Mouse (Mus musculus) liver, embryonic 16.5 days (tissue): ENCODE measurements around the gene Mrpl34. TPM values are rescaled to one million over a fixed set of nuclear protein-coding genes. Genes with fewer than 3 reads are reported as not detected.
"Not testable (repeated sequence)": the region's sequence is repeated elsewhere in the genome, so short reads cannot be mapped to it uniquely, and the experiment has no call there.

Experiments
- ATAC-seq: fragments of 200-750 bp; cut with Nextera tagmentation; 2 replicates; pipeline ENCODE4 v1.8.0; 2017; ENCODE audit warnings: low read depth, mild to moderate bottlenecking, moderate number of reproducible peaks, moderate library complexity
- H3K27ac ChIP-seq: fragments of 300-500 bp; sonication (generic); 2 replicates; pipeline ENCODE4 v1.5.1; 2014; ENCODE audit warnings: mild to moderate bottlenecking, low read length
- H3K27me3 ChIP-seq: fragments of 300-500 bp; sonication (generic); 2 replicates; pipeline ENCODE4 v1.6.1; 2014; ENCODE audit warnings: low read depth, low read length, mixed read lengths; ENCODE audit not compliant: control insufficient read depth, insufficient read depth
- H3K36me3 ChIP-seq: fragments of 300-500 bp; sonication (generic); 2 replicates; pipeline ENCODE4 v1.6.1; 2014; ENCODE audit warnings: mild to moderate bottlenecking; ENCODE audit not compliant: control insufficient read depth, insufficient read depth
- H3K4me1 ChIP-seq: fragments of 300-500 bp; sonication (generic); 2 replicates; pipeline ENCODE4 v1.6.1; 2014; ENCODE audit warnings: low read depth, low read length, mixed read lengths; ENCODE audit not compliant: control insufficient read depth
- H3K4me2 ChIP-seq: fragments of 300-500 bp; sonication (generic); 2 replicates; pipeline ENCODE4 v1.6.1; 2014; ENCODE audit warnings: low read depth, low read length, mixed read lengths
- H3K4me3 ChIP-seq: fragments of 300-500 bp; sonication (generic); 2 replicates; pipeline ENCODE4 v1.5.1; 2014; ENCODE audit warnings: low read depth, mild to moderate bottlenecking, low read length
- H3K9ac ChIP-seq: fragments of 300-500 bp; sonication (generic); 2 replicates; pipeline ENCODE4 v1.6.1; 2014; ENCODE audit warnings: low read depth, low read length
- H3K9me3 ChIP-seq: fragments of 300-500 bp; sonication (generic); replicated peaks from 2 replicates; pipeline ENCODE4 v1.6.1; 2016; ENCODE audit warnings: low read length; ENCODE audit not compliant: control insufficient read depth
- WGBS: fragments of 180-500 bp; shearing (Covaris S2); extraction: QIAGEN DNeasy Blood & Tissue Kit; methylation state at CpG from one replicate; pipeline ENCODE4 v1.1.7; 2014; ENCODE audit not compliant: insufficient replicate concordance; 5-methylcytosine and 5-hydroxymethylcytosine counted together
- polyA plus RNA-seq: library from polyadenylated mRNA; unstranded; fragments of >200 nt; fragmentation: Nextera tagmentation; extraction: Ambion mirVana; gene quantifications from 2 replicates; pipeline ENCODE4 v1.2.1, GENCODE M21; 2015

The Mrpl34 gene
- polyA plus RNA-seq = 87.3 and 88.6 TPM in 2 replicates

DNA sequence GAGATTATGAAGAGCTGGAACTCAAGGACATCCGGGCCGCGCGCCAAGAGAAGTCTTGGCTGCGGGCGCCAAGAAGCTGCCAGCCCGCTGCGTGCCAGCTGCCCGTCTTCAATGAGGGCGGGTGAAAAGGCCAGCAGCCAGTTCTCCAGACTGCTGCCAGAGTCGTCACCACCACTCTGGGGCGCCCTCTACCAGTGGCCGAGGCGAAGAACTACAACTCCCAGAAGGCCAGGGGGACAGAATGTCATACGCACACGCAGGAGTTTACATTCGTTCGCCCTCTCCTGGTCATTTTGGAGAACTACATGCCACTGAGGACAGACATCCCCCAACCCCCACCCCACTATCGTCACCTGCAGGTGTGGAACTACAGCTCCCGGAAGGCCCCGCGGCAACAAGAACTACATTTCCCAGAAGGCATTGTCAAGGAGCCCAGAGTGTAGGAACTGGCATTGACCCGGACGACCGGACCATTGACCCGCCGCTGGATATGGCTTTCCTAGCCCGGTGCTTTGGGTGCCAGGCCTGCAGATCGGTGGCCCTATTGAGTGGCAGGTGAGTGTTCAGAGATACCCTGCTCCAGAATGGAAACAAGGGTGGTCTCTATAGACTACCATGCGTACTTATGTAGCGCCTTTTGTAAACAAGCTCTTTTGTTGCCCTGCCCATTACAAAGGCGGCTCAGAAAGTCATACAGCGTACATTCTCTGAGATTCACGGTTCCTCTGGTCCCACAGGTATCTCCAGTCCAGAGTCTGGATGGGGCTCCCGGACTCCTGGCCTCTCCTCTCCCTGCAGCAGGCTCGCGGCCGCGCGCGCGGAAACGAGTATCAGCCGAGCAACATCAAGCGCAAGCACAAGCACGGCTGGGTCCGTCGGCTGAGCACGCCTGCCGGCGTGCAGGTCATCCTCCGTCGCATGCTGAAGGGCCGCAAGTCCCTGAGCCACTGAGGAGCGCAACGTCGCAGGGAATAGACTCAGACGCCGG lies at the start of gene Mrpl34:
Gene Mrpl34 (plus strand): TSS at position 447 of the 988 bp plus-strand sequence.
- Histone ChIP-seq H3K4me3 (peak within 1 kb of the TSS; percentile 90), H3K9ac (peak within 1 kb of the TSS; percentile 87), H3K36me3 (no peaks in the 10 kb centered on the region; the same call in 1 of the 2 replicates), H3K9me3 (no peaks in the 10 kb centered on the region), H3K27ac (peak within 1 kb of the TSS; percentile 81), H3K4me1 (peaks cover 32% of the 10 kb centered on the region), H3K4me2 (peak within 1 kb of the TSS; percentile 98), H3K27me3 (no peaks in the 10 kb centered on the region)
- under 1% methylated on average over 59 of the region's 59 CpGs for WGBS
- peak; percentile 75 for ATAC-seq

DNA sequence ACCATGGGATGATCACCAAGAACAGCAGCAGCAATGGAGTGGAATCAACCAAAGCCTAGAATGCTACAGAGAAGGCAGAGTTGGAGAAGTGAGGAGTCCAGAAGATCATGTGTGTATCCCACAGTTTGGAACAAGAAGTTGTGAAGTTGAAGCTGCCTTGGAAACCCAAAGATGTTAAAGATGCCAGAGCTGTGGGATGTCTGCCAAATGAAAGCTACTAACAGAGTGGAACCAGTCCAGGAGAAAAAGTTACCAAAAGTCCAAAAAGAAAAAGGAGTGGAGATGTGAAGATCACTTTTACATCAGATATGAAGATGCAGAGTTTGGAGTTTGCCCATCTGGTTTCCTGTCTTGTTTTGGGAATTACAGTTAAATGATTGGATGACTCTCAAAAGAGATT lies 42.6 kb upstream of the Mrpl34 start:
- Histone ChIP-seq H3K9ac (no peak overlapping the region), H3K27me3 (no peaks in the 10 kb centered on the region), H3K4me3 (no peak overlapping the region), H3K4me2 (no peak overlapping the region), H3K36me3 (no peaks in the 10 kb centered on the region), H3K9me3 (no peaks in the 10 kb centered on the region; the same call in 1 of the 2 replicates), H3K4me1 (no peaks in the 10 kb centered on the region), H3K27ac (no peak overlapping the region)
- ATAC-seq = no peak

DNA sequence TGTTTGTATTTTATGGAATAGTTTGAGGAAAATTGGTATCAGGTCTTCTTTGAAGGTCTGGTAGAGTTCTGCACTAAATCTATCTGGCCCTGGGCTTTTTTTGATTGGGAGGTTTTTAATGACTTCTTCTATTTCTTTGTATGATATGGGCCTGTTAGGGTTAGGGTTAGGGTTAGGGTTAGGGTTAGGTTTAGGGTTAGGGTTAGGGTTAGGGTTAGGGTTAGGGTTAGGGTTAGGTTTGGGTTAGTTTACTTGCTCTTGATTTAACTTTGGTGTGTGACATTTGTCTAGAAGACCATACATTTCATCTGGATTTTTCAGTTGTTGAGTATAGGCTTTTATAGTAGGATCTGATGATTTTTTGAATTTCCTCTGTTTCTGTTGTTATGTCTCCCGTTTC lies 31.8 kb upstream of the Mrpl34 start:
- 59% methylated on average over 1 of the region's 1 CpGs for WGBS
- not testable (repeated sequence) for ATAC-seq

DNA sequence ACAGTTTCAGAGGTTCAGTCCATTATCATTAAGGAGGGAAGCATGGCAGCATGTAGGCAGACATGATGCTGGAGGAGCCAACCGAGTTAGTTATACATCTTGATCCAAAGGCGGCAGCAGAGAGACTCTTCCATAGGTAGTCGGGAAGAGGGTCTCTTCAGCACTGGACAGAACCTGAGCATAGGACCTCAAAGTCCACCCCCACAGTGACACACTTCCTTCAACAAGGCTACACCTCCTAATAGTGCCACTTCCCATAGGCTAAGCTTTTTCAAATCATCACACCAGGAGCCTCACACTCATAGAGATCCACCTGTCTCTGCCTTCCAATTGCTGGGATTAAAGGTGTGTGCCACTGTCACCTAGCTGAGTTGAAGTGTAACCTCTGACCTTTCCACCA lies 27.7 kb upstream of the Mrpl34 start:
- H3K4me1 ChIP-seq = no peaks in the 10 kb centered on the region
- 42% methylated on average over 3 of the region's 3 CpGs for WGBS
- no peak overlapping the region for H3K4me3 ChIP-seq

More for the DNA sequence above, 31.8 kb upstream of the Mrpl34 start:
- not testable (repeated sequence) for H3K9me3 ChIP-seq, H3K36me3 ChIP-seq, H3K4me3 ChIP-seq, H3K4me1 ChIP-seq, H3K27me3 ChIP-seq, H3K4me2 ChIP-seq, H3K9ac ChIP-seq, H3K27ac ChIP-seq

DNA sequence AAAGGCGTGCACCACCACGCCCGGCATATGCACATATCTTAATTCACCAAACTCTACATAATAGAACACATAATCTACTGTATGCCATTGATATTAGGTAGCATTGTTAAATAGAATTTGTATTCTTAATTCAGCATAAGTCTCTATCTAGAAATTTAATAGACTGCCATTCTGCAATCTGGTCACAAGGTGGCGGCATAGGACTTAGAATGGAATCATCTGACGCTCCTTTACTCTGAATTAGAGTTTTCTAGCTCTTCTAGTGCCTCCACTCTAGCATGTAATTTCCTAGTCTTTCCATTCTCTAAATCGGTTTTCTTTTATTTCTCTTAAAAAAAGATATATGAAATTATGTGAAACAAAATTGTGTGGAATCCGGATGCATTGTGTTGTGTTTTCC lies 23.4 kb upstream of the Mrpl34 start:
- Histone ChIP-seq H3K36me3 (no peaks in the 10 kb centered on the region), H3K4me3 (no peak overlapping the region), H3K4me1 (no peaks in the 10 kb centered on the region), H3K4me2 (no peak overlapping the region), H3K27me3 (no peaks in the 10 kb centered on the region; the same call in 1 of the 2 replicates), H3K27ac (no peak overlapping the region), H3K9me3 (no peaks in the 10 kb centered on the region), H3K9ac (no peak overlapping the region)
- WGBS = 0% methylated on average over 7 of the region's 7 CpGs
- ATAC-seq = no peak

More for the DNA sequence above, 27.7 kb upstream of the Mrpl34 start:
- no peak overlapping the region for H3K27ac ChIP-seq
- H3K27me3 ChIP-seq = no peaks in the 10 kb centered on the region; the same call in 1 of the 2 replicates
- H3K36me3 ChIP-seq = no peaks in the 10 kb centered on the region
- H3K9me3 ChIP-seq = no peaks in the 10 kb centered on the region
- H3K9ac ChIP-seq = no peak overlapping the region
- H3K4me2 ChIP-seq = no peak overlapping the region
- no peak for ATAC-seq

DNA sequence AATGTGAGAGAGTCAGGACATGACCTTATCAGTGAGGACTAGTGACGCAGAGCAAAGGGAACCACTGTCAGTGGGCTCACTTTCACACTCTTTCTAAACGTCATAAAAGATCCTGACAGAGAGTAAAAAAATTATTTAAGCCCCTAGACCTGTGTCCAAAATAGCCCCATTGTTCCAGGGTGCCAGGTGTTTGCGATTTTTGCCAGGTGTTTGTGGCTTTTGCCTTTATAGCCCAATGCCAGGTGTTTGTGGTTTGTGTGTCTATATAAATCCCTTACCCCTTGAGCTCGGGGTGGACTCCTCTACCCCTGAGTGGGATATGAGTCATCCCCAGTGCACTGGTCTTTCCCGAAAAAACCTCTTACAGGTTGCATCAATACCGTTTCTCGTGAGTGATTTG lies 19.7 kb upstream of the Mrpl34 start:
- WGBS = 55% methylated on average over 7 of the region's 7 CpGs
- ATAC-seq = no peak
- H3K4me2 ChIP-seq = no peak overlapping the region

DNA sequence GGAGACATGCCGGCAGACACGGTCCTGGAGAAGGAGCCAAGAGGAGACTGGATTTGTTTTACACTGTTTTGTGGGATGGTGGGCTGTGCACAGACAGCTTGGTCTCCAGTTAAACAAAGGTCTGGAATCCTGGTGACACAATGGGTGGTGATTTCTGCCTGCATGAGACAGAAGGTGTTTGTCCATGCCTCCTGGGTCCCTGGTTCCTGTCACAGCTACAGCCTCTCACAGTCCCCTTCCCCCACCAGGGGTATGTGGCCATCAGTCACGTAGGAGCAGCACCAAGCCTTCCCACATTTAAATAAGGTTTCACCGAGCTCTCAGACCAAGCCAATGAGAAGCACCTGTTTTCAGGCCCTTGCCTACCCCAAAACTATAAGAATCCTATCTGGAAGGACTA lies 13.4 kb upstream of the Mrpl34 start:
- WGBS = 63% methylated on average over 4 of the region's 4 CpGs
- no peak overlapping the region for H3K4me3 ChIP-seq
- H3K4me2 ChIP-seq = no peak overlapping the region
- no peaks in the 10 kb centered on the region for H3K4me1 ChIP-seq
- no peaks in the 10 kb centered on the region for H3K36me3 ChIP-seq
- no peak overlapping the region for H3K9ac ChIP-seq
- no peak for ATAC-seq
- no peaks in the 10 kb centered on the region for H3K9me3 ChIP-seq
- no peaks in the 10 kb centered on the region for H3K27me3 ChIP-seq
- no peak overlapping the region for H3K27ac ChIP-seq

More for the DNA sequence above, 19.7 kb upstream of the Mrpl34 start:
- H3K9me3 ChIP-seq = no peaks in the 10 kb centered on the region
- no peaks in the 10 kb centered on the region for H3K4me1 ChIP-seq
- H3K4me3 ChIP-seq = no peak overlapping the region
- H3K9ac ChIP-seq = no peak overlapping the region
- no peak overlapping the region for H3K27ac ChIP-seq
- H3K36me3 ChIP-seq = no peaks in the 10 kb centered on the region
- no peaks in the 10 kb centered on the region; the same call in 1 of the 2 replicates for H3K27me3 ChIP-seq

DNA sequence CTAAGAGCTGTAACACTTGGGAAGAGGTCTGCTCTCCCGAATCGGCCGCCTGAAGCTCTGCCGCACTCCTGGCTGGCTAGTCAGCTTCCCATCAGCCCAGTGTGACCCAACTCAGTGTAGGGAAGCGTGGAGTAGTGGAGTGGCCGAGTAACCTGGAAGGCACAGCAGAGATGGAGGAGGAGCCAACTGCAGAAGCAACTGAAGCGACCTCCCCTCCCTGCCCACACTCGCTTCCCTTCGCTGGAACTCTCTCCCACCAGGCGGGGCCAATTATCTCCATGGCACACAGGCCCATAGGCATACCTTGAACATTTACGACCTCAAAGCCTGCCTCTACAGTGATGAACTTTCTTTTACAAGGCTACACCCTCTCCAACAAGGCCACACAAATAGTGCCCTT lies 13.0 kb upstream of the Mrpl34 start:
- Histone ChIP-seq H3K36me3 (no peaks in the 10 kb centered on the region), H3K4me1 (peaks cover under 1% of the 10 kb centered on the region; the same call in 1 of the 2 replicates), H3K4me2 (no peak overlapping the region), H3K27me3 (no peaks in the 10 kb centered on the region), H3K4me3 (no peak overlapping the region), H3K9me3 (no peaks in the 10 kb centered on the region), H3K9ac (no peak overlapping the region), H3K27ac (no peak overlapping the region)
- no peak for ATAC-seq
- WGBS = 47% methylated on average over 11 of the region's 11 CpGs

DNA sequence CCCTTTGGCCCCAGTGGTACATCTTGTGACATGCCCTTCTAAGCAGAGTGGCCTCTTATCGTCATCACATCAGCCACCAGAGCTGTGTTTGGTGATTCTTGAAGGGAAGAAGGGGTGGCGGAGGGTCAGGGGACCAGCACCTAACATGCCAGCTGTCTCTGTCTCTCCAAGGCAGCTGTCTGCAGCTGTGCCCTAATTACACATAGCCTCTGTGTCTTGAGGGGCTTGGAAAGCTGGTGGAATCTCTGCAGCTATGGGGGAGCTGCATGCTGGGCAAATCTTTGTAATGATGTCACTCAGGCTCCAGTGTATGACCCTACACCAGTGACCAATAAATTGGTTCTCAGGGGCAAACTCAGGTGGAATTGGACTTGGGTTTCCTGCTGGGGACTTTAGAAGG lies 12.1 kb upstream of the Mrpl34 start:
- Histone ChIP-seq H3K9ac (no peak overlapping the region), H3K27ac (no peak overlapping the region), H3K4me1 (peaks cover 5% of the 10 kb centered on the region), H3K9me3 (no peaks in the 10 kb centered on the region), H3K27me3 (no peaks in the 10 kb centered on the region), H3K36me3 (no peaks in the 10 kb centered on the region), H3K4me2 (no peak overlapping the region), H3K4me3 (no peak overlapping the region)
- 50% methylated on average over 2 of the region's 2 CpGs for WGBS
- no peak for ATAC-seq
